Mouse (Mus musculus) lung, postnatal 0 days (tissue): ENCODE data around the gene Dtx2.

ENCODE experiments used
- CTCF ChIP-seq: IDR thresholded peaks from 2 replicates; pipeline ENCODE4 v1.5.1; 2016; ENCODE audit warnings: antibody characterized with exemption, mild to moderate bottlenecking
- EP300 ChIP-seq: IDR thresholded peaks from 2 replicates; pipeline ENCODE4 v1.6.1; 2016; ENCODE audit warnings: antibody characterized with exemption, mild to moderate bottlenecking, control low read depth

DNA sequence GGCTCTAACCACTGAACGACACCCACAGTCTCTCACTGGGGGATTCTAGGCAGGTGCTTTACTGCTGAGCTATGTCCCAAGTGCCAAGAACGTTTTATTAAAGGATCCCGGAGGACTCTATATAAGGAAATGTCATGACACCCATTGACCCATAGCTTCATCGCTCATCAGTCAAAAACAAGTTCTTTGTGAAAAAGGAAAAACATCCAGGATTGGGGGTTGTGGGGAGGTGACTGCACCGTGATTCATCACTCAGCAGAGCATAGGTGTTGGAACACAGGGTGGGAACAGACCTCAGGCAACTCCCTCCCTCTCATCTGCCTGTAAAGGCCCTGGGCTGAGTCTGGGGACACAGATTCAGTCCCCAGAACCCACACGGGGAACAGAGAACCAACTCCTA is 55.3 kb downstream of the Dtx2 start:
- TF ChIP-seq CTCF (no peak), EP300 (no peak)
